Mouse (Mus musculus) gastrocnemius, postnatal 25 days (tissue): ENCODE data around the gene Gli3. TPM values are rescaled to one million over a fixed set of nuclear protein-coding genes. Genes with fewer than 3 reads are reported as not detected.

Experiments
- DNase-seq: peaks from one replicate; pipeline ENCODE4 v3.0.0; 2022
- total RNA-seq, 2 experiments: library from RNA; stranded (reverse); gene quantifications; 1 replicate in 1 of 2; 2 replicates in 1 of 2; pipeline ENCODE4 v1.2.3; 2021

The Gli3 gene
- total RNA-seq, 2 experiments from 2014 or later: 1.6 TPM

DNA sequence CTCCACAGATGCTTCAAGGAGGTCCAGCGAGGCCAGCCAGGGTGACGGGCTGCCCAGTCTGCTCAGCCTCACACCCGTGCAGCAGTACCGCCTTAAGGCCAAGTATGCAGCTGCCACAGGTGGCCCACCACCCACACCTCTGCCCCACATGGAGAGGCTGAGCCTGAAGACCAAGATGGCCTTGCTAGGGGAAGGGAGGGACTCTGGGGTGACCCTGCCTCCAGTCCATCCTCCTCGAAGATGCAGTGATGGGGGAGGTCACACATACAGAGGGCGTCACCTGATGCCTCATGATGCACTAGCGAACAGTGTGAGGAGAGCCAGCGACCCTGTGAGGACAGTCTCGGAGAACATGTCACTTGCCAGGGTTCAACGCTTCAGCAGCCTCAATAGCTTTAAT is 261.7 kb downstream of the Gli3 start:
- DNase-seq: no peak

DNA sequence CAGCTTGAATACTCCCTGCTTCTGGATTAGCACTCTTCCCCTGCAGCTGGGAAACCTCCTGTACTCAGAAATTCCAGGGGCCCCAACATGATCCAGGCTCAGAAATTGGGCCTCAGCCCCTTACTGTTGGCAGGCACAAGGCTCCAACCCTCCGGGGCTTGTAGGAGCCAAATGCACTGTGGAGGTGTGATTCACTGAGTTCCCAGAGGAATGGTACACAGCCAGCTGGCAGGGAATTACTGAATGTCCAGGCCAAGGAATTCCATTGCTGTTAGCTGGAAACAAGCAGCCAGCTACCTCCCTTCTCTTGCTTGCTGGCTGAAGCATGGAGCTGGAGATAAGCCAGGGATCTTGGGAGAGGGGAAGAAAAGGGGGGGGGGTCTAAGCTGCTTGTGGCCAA is 278.7 kb downstream of the Gli3 start:
- DNase-seq: peak; percentile 89

DNA sequence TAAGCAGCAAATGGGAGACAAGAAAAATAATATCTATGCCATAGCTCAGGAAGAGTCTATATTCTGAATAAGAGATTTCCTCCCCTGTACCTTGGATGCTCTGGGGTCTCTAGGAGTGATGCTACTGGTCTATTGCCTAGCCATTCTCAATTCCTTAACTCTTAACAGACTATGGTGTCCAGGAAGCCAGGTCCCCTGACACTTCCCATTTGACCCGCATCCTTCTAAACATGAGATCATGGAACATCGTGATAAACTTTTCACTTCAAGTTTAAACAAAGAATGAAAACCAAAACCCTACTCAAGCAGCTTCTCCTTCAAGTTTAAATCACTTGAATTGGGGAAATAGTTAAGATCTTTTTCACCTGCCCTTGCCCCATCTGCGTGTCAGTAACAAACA is 279.3 kb downstream of the Gli3 start:
- no peak for DNase-seq

DNA sequence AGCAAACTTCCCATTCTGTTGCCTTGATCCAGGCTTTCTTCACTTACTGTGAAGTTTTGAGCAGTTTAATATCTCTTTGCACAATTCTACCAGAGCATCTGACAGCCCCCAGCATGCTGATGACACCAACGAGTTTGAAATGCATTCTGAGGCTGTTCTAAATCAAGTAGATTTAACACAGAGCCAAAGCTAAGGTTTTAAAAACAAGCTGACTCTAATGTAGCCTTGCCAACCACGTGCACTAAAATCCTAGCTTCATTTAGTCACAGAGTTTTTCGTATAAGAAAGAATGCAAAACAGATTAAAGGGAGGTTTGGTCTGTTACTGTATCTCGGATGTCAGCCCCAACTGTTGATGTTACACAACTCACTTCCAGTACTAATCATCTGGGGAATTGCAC is 279.7 kb downstream of the Gli3 start:
- no peak for DNase-seq

DNA sequence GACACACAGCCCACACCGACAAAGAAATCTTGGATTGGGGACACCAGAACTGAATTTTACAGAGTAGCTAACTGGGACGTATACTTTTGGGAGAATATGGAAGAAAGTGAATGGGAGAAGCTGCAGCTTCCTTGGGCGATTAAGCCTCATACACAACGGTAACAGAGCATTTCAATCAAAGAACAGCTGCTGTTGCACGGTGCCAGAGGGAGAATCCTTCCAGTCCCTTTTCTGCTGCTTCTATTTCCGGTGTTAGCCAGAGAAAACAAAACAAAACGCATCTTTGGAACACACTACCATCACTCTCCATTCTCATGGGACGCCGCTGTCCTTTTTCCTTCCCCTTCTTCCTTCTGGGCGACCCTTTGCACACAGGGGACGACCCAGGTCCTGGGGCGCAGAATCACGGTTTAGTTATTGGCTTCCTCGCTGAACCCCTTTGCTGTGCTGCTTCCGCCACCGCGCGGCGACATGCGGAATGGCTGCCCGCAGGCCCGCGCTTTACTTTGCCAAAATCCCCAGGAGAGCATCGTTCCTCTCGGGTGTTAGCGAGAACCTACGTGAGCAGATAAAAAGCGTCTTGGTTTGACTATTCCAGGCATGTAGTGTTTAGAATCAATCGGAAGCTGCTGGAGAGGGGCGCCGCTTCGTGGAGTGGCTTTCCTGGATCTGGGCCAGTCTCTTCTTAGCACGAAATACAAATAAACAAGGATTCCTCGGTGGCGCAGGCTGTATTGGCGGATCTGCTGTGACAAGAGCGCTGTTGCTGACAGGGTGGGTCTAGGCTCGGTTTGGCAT is 296.0 kb downstream of the Gli3 start:
- peak; percentile 70 for DNase-seq

DNA sequence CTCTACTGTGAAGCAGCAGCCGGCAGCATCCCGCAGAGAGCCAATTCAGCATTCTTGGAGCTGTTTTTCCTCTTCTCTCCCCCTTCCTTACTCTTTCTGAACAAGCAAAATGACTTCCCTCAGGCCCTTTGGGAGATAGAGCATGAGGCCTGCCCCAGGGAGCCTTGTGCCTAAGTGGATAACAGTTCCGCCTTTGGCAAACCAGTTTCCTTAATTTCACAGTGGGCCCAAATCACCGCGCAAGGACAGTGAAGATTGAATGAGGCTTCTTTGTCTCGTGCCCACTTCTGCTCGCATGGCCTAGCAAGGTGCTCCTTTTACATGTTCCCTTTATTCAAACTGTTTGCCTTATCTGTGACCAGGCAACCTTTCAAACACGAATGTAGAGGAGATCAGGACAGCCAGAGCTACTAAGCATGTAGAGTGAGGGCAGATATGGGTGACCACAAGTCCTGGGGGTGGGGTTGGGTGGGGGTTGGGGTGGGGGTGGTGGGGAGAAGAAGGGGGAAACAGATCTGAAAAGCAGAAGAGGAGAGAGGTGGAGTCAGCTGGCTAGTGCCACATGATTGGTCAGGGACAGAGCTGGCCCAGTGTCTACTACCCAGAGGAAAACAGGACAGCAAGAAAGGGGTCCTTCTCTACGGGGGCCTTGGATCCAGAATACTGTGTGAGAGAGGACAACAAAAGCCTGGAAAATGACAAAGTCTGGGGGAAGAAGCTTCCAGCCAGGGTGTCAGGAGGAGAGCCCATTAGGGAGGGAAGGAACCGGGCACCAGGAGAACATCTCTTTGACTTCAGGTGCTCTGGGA is 296.8 kb downstream of the Gli3 start:
- peak; percentile 35 for DNase-seq

DNA sequence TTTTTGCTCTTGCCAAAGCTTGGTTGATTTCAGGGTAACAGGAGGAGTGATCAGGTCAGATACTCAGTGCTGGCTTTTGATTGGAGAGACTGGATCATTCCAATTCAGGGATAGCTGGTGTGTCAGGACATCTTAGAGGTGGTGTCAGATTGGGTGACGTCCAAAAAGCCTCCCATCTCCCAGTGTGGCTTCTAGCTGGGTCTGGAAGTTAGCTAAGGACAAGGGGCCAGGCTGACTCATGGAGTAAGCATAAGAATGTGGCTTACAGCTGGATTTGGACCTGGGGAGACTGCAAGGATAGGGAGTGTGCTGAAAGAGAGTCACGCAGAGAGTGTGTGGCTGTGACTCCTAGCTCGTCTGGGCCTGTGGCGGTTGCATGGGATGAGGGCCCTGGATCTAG is 299.3 kb downstream of the Gli3 start:
- peak; percentile 22 for DNase-seq

DNA sequence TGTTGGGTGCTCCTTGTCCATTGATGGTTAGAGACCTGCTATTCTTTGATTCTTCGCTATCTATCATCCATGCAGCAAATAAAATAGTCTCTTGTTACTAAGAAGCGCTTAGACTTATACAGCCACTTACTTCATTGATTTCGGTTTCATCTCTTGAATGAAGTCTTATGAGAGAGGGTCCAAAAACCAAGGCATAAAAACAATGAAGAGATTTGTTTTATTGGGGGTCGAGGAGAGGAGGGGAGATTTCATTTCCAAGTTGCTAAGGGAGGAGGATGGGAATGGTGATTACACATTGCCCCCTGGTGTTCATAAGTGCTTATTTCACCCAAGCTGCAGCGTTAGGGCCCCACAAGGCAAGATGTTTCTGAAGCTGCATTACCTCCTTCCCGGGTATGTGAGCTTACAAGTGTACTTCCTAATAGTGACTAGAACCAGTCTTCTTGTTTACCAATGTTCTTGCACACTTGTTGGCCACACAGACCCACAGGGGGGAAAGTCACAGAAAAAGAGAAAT is 299.9 kb downstream of the Gli3 start:
- no peak for DNase-seq

DNA sequence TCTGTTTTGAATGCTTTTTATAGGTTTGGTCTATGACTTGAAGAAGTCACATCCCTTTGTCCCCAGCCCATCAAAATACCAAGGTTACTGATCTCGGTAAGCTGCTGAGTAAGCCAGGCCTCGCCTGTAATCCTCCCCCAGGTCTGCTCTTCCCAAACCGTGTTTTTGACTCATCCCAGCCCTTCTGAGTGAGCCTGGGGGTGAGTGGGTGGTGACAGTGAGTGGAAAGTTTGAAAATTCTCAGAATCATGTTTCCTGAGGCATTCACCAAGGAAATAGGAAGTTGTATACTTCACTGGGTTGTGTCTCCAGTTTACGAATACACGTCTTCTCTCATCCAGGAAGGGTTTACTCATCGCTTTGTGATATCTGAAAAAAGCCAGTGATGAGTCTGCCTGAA is 314.6 kb downstream of the Gli3 start:
- DNase-seq: no peak
